Mouse (Mus musculus): Measurements from ENCODE around the gene Timm10.

Timm10 gene

DNA sequence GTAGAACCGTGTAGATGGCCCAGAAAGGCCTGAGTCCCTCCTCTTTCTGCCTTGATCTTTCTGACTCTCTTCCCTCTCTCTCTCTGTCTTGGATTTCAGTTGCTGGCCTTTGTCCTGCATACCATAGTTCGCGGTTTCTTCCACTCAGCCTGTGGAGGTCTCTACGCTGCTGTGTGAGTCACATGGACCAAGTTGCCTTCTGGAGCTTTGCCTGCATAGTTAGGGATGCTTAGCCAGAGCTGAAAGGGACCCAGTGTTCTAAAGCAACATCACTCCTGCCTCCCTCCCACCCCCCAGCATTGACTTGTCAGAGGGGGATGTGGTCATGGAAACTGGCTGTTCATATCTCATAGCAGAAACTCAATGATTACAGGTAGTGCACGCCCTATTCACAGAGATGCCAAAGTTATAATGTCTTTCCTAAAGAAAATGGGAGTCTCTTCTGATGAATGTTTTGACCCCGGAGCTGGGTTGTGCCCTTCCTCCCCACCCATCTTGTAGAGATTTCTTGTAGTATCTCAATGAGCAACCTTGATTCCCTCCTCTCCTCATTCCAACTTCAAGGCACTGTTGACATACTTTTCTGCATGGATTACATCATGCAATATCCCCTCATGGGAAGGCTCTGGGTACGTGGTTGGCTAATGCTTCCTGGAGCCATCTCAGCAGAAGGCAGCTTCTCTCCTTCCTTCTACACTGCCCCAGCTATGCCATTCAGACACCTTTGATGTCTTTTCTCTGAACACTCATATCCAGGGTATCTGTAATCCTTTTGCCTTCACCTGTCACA is 33.4 kb downstream of the Timm10 start:
- peak; percentile 89 for DNase-seq (ENCODE audit: inconsistent ontology term)

DNA sequence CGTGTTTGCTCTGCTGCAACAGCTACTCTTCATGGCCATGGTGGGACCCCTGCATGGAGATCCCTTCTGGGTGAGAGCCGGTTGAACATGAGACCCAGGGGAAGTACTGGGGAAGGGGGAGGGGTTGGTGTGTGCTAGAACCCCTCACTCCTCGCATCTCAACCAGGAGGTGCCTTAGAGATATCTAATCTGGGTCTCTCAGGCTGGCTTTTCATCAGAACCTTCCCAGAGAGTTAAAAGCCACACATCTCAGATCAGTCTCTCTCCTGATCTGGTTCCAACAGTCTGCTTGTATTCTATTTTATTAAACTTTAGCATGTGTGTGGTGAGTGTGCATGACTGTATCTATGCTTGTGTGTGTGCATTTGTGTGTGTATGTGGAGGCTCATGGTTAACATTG is 34.6 kb downstream of the Timm10 start:
- no peak for DNase-seq (ENCODE audit: inconsistent ontology term)

DNA sequence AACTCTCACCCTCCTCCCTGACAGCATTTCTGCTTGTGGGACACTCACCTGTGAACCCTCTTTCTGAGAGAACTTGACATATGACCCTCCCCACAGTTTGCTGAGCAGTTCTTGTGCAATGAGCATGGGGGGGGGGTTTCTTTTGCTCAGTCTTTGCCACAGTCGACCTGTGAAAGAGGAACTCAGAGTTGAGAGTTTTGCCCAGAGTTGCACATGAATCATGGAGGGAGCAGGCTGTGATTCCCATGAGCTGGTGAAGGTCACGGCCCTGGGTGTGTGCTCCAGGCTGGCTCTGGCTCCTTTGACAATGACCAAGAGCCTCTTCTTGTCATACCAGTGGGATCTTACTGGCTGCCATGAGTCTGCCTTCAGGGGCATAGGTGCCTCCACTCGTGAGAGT is 35.4 kb downstream of the Timm10 start:
- no peak for DNase-seq (ENCODE audit: inconsistent ontology term)

GRCm38 (mm10) chr2:84865616-84866571 is 39.1 kb downstream of the Timm10 start:
- DNase-seq (ENCODE audit: inconsistent ontology term) = peak; percentile 45

DNA sequence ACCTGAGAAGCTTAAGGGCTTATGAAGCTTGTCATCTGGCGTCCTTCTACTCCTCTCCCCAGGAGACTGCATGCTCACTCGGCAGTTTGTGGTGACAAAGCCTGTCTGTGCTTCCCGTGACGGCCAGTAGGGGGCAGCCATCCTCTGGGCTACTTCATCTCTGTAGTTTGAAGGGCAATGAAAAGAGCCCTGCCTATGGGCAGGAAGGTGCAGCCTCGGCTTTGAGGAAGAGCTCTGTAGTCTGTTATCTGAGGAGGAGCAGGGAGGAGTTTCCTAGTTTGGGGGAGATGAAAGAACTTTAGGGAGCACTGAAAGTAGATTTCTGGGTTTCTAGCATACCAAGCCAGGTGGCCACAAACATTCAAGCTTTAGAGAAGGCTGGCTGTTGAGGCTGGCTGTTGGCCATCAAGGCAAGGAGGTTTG is 41.7 kb downstream of the Timm10 start:
- peak; percentile 37 for DNase-seq (ENCODE audit: inconsistent ontology term)

DNA sequence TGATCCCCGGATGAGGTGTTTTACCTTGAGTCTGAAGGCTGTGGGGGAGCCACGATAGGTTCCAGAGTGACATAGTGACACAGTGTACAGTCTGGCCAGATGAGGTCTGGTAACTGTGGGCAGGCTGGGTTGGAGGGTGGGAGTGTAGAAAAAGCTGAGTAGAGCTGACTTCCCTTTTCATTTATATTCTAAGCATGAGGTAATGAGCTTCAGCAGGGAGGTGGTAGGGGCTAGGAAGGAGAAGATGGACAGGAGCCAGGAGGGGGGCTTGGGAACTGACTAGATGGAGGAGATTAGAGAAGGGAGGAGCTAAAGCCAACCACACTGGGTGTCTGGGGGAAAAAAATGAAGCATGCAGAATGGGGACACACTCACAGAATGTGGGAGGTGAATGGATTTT is 42.2 kb downstream of the Timm10 start:
- no peak for DNase-seq (ENCODE audit: inconsistent ontology term)

- DNase-seq (ENCODE audit: inconsistent ontology term) = no peak
These were observed 43.9 kb downstream of the Timm10 start for GRCm38 (mm10) chr2:84870623-84871160.

DNA sequence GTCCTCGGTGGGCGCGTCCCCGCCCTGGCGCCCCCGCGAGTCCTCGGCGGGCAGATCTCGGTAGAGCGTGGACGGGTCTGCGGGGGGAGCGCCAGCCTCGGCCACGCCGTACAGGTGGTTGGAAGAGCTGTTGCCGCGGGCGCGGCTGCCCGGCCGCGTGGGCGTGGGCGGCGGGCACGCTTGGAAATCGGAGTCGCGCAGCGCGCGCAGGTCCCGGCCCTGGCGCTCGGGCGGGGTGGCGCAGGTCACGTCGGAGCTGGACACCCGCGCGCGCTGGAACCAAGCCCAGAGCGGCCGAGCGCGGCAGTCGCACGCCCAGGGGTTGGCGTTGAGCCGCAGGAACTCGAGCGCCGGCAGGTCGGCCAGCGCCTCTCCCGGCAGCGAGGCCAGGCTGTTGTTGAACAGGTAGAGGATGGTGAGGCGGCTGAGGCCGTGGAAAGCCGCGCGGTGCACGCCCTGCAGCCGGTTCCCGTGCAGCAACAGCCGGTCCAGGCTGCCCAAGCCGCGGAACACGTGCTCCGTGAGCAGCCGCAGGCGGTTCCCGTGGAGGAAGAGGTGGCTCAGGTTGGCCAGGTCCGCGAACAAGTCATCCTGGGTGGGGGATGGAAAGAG is 45.4 kb downstream of the Timm10 start:
- DNase-seq (ENCODE audit: inconsistent ontology term) = peak; percentile 58

- DNase-seq (ENCODE audit: inconsistent ontology term) = no peak
These were observed 49.0 kb downstream of the Timm10 start for GRCm38 (mm10) chr2:84875842-84876241.

Data from Muller cell, postnatal 12 days (primary cell).